Mouse (Mus musculus) cerebellum, adult 2 months (tissue): ENCODE measurements around the gene Irf2bpl.

Experiments
- CTCF ChIP-seq: fragments of 200-500 bp; IDR thresholded peaks from 2 replicates; pipeline ENCODE4 v1.5.1; 2011; ENCODE audit warnings: low read depth, mild to moderate bottlenecking, control low read depth, low read length, moderate library complexity, borderline replicate concordance; ENCODE audit not compliant: insufficient read depth
- POLR2A ChIP-seq: fragments of 200-500 bp; IDR thresholded peaks from 2 replicates; pipeline ENCODE4 v1.6.1; 2011; ENCODE audit warnings: low read length, control low read depth, borderline replicate concordance; ENCODE audit not compliant: insufficient read depth

DNA sequence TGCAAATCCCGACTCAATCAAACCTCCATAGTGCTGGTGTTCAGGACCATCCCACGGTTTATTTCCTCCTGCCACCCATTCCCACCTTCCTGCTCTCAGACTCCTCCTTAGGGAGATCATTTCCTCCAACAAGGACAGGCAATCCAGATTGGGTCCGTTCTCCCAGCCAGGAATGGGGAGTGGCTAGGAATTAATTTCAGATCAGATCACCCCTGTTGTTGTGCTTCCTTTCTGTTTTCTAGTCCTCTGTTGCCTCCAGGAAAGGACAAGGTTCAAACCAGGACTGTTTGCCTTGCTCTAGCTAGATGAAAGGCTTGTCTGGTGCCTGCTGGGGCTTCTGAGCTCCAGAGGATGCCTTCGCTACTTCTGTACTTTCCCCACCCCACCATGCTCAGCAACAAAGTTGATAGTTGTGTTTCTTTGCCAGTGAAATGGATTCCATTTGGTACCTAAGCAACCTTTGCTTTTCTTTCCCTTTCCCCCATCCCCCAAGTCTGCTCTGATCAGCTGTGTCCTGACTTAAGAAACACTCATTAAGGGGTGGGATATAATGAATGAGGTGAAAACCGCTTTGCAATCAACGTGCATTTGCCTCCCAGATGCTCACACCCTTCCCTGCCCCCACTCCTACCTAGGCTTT lies 5.0 kb downstream of the Irf2bpl start:
- TF ChIP-seq CTCF (no peak), POLR2A (no peak)
